Mouse (Mus musculus) kidney, embryonic 14.5 days (tissue): ENCODE results near the gene Areg. TPM values are rescaled to one million over a fixed set of nuclear protein-coding genes. Genes with fewer than 3 reads are reported as not detected.

Experiments
- ATAC-seq: fragments of 200-750 bp; cut with Nextera tagmentation; 2 replicates; pipeline ENCODE4 v1.8.0; 2017; ENCODE audit warnings: moderate number of reproducible peaks, mild to moderate bottlenecking, moderate TSS enrichment, moderate library complexity; ENCODE audit not compliant: low FRiP score, low TSS enrichment
- H3K27ac ChIP-seq: fragments of 300-500 bp; sonication (generic); 2 replicates; pipeline ENCODE4 v1.5.1; 2014; ENCODE audit warnings: low read depth, mild to moderate bottlenecking, low read length, moderate library complexity, mixed read lengths
- H3K27me3 ChIP-seq: fragments of 300-500 bp; sonication (generic); 2 replicates; pipeline ENCODE4 v1.6.1; 2014; ENCODE audit warnings: mild to moderate bottlenecking, low read length; ENCODE audit not compliant: control insufficient read depth, insufficient read depth
- H3K36me3 ChIP-seq: fragments of 300-500 bp; sonication (generic); 2 replicates; pipeline ENCODE4 v1.6.1; 2014; ENCODE audit warnings: low read length, mixed read lengths; ENCODE audit not compliant: control insufficient read depth, insufficient read depth
- H3K4me1 ChIP-seq: fragments of 300-500 bp; sonication (generic); 2 replicates; pipeline ENCODE4 v1.6.1; 2014; ENCODE audit warnings: low read length, mixed read lengths; ENCODE audit not compliant: control insufficient read depth, insufficient read depth
- H3K4me2 ChIP-seq: fragments of 300-500 bp; sonication (generic); replicated peaks from 2 replicates; pipeline ENCODE4 v1.6.1; 2014; ENCODE audit warnings: low read depth, mild to moderate bottlenecking, low read length
- H3K4me3 ChIP-seq: fragments of 300-500 bp; sonication (generic); 2 replicates; pipeline ENCODE4 v1.5.1; 2014; ENCODE audit warnings: mild to moderate bottlenecking, low read length
- H3K9ac ChIP-seq: fragments of 300-500 bp; sonication (generic); 2 replicates; pipeline ENCODE4 v1.6.1; 2014; ENCODE audit warnings: low read depth, mild to moderate bottlenecking, low read length, moderate library complexity
- H3K9me3 ChIP-seq: fragments of 300-500 bp; sonication (generic); 2 replicates; pipeline ENCODE4 v1.6.1; 2016; ENCODE audit warnings: low read length; ENCODE audit not compliant: control insufficient read depth
- WGBS: fragments of 180-500 bp; shearing (Covaris S2); extraction: QIAGEN DNeasy Blood & Tissue Kit; methylation state at CpG from one replicate; pipeline ENCODE4 v1.1.7; 2014; 5-methylcytosine and 5-hydroxymethylcytosine counted together
- polyA plus RNA-seq: library from polyadenylated mRNA; unstranded; fragments of >200 nt; fragmentation: Nextera tagmentation; extraction: Ambion mirVana; gene quantifications from 2 replicates; pipeline ENCODE4 v1.2.1, GENCODE M21; 2014

Gene Areg
- polyA plus RNA-seq, 1 experiment from 2014 or later: 0.18 TPM

DNA sequence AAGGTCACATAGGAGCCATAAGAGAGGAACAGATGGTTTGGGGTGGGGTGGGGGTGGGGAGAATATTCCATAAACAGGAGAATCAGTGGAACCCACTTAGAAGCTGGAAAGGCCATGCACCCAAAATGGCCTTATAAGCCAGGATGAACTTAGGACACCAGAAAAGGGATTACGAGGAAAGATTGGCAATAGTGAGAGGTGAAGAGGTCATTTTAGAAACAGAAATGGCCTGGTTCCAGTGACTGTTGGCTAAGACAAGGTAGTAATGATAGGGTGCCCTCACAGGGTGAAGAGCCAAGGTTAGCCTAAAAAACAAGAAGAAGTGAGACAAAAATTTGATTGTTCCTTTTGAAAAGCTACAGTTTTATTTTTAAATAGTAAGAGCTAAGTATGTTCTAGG is 7.6 kb downstream of the Areg start:
- no peak overlapping the region for H3K9ac ChIP-seq
- H3K27me3 ChIP-seq: no peaks in the 10 kb centered on the region
- no peaks in the 10 kb centered on the region for H3K36me3 ChIP-seq
- no peak for ATAC-seq
- no peaks in the 10 kb centered on the region for H3K4me1 ChIP-seq
- 93% methylated on average over 1 of the region's 1 CpGs for WGBS
- peaks cover 2% of the 10 kb centered on the region; the same call in 1 of the 2 replicates for H3K9me3 ChIP-seq
- H3K4me2 ChIP-seq: no peak overlapping the region
- H3K27ac ChIP-seq: no peak overlapping the region
- no peak overlapping the region for H3K4me3 ChIP-seq

DNA sequence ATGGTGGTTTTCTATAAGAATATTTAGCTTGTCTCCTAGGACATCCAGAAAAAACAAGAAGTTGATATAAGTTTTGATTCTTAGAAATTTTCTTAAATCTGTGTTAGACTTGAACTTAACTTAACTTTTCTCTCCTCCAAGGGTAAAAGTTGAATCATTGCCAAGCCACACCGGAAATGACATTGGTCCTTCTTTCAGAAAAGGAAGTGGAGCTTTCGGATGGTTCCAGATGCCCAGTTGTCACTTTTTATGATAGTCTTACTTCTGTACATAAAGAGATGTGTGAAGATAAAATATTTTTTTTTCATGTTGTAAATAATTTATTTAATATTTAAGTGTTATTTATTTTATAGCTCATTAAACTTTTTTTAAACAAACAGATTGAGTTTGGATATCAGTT is 8.7 kb downstream of the Areg start:
- no peak for ATAC-seq
- WGBS: 79% methylated on average over 2 of the region's 2 CpGs

DNA sequence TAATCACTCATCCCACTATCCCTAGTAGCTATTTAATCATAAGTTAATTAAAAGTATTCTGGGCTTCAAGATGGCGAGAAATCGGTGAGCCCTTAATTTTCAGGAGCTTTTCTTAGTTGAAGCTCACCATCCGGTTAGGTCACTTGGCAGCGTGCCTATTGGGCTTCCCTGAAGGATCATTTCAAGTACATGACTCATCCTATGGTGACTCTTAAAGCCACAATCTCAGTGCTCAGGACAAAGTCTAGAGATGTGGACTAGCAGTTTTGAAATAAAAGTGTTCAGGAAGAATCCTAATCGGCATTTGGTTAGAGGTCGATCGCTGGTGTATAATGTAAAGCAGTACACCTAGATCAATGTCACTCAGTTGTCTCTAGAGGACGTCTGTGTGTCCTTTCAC is 17.3 kb downstream of the Areg start:
- ATAC-seq: no peak
- H3K9me3 ChIP-seq: 0 out of 2 replicates have a peak, but pooled peaks cover 1% of the 10 kb centered on the region
- no peak overlapping the region for H3K4me2 ChIP-seq
- 82% methylated on average over 8 of the region's 8 CpGs for WGBS
- H3K36me3 ChIP-seq: no peaks in the 10 kb centered on the region
- H3K4me1 ChIP-seq: no peaks in the 10 kb centered on the region
- H3K9ac ChIP-seq: no peak overlapping the region
- no peak overlapping the region for H3K27ac ChIP-seq
- H3K4me3 ChIP-seq: no peak overlapping the region
- no peaks in the 10 kb centered on the region for H3K27me3 ChIP-seq

More for the DNA sequence above, 8.7 kb downstream of the Areg start:
- no peak overlapping the region for H3K4me3 ChIP-seq
- no peak overlapping the region for H3K9ac ChIP-seq
- no peaks in the 10 kb centered on the region for H3K27me3 ChIP-seq
- no peaks in the 10 kb centered on the region for H3K36me3 ChIP-seq
- no peaks in the 10 kb centered on the region for H3K4me1 ChIP-seq
- H3K27ac ChIP-seq: no peak overlapping the region
- no peak overlapping the region for H3K4me2 ChIP-seq
- peaks cover 2% of the 10 kb centered on the region; the same call in 1 of the 2 replicates for H3K9me3 ChIP-seq

DNA sequence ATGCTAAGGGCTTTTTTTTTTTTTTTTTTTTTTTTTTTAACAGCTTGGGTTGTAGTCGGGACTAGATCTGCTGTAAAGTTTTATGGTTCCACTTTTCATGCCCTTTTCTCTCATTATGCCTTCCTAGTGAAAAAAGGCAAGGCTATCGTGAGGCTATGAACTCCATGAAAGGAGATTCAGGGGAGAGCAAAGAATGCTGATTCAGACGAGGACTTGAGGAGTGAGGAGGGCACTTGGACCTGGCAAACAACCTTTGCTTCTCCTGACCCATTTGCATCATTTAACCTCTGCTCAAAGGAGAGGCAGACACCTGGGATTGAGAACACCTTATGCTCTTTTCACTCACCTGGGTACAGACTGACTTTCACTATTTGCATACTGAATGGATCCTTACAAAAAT is 17.8 kb downstream of the Areg start:
- Histone ChIP-seq H3K9ac (no peak overlapping the region), H3K36me3 (no peaks in the 10 kb centered on the region), H3K4me2 (no peak overlapping the region), H3K4me3 (no peak overlapping the region), H3K27ac (no peak overlapping the region), H3K4me1 (no peaks in the 10 kb centered on the region), H3K27me3 (no peaks in the 10 kb centered on the region), H3K9me3 (no peaks in the 10 kb centered on the region)
- ATAC-seq: no peak
- 16% methylated on average over 3 of the region's 3 CpGs for WGBS

DNA sequence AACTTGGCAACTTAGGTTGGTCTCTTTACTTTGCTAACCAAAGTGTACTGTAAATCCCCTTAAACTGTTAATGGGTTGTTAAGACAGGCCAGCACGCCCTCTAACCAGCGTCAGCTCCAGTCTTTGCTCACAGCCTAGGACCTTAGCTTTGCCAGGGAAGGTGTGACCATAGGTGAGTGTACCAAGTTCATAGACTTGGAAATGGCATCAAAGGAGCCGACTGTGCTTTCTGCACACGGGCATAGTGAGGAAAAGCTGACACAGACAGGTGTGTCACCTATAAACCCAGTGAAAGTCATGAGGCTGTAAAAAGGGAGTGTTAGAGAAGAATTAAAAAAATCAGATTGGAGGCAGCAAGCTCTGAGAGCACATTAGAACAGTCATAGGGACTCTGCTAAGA is 23.4 kb downstream of the Areg start:
- H3K4me2 ChIP-seq: no peak overlapping the region
- no peak overlapping the region for H3K9ac ChIP-seq
- H3K9me3 ChIP-seq: no peaks in the 10 kb centered on the region
- H3K27me3 ChIP-seq: no peaks in the 10 kb centered on the region
- no peaks in the 10 kb centered on the region for H3K4me1 ChIP-seq
- ATAC-seq: no peak
- H3K36me3 ChIP-seq: no peaks in the 10 kb centered on the region
- 85% methylated on average over 4 of the region's 4 CpGs for WGBS
- H3K4me3 ChIP-seq: no peak overlapping the region
- H3K27ac ChIP-seq: no peak overlapping the region

DNA sequence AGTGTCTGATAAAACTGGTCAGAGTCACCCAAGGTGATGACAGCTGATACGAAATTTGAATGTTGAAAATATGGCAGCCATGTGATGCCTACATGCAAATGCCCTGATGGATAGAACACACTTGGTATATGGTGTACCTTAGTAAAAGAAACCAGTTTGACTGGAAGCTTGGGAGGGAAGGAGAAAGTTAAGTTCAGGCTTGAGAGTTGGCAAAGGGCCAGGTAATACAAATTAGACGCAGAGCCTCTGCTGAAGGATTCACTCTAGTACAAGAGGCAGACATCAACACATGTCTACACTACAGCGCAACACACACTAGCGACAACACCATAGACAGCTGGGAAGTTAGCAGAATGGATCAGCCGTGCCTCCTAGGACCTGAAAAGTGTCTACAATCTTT is 27.2 kb downstream of the Areg start:
- Histone ChIP-seq H3K36me3 (no peaks in the 10 kb centered on the region), H3K9me3 (no peaks in the 10 kb centered on the region), H3K4me3 (no peak overlapping the region), H3K27ac (no peak overlapping the region), H3K9ac (no peak overlapping the region), H3K4me1 (no peaks in the 10 kb centered on the region), H3K4me2 (no peak overlapping the region), H3K27me3 (no peaks in the 10 kb centered on the region)
- ATAC-seq: no peak
- 81% methylated on average over 5 of the region's 5 CpGs for WGBS

DNA sequence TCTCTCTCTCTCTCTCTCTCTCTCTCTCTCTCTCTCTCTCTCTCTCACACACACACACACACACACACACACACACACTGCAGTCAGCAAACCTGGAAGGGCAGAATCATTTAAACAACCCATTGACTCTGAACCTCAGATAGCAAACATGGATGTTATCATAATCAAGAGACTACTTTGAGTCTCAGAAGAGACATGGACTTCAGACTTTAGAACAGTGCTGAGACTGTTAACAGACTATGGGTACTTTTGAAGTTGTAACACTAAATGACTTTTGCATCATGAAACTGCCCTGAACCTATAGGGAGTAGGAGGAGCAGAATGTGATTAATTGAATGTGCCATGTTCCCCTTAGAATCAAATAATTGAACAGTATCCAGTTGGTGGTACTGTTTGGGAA is 37.0 kb downstream of the Areg start:
- no peaks in the 10 kb centered on the region for H3K9me3 ChIP-seq
- H3K36me3 ChIP-seq: no peaks in the 10 kb centered on the region
- no peak for ATAC-seq
- no peak overlapping the region for H3K4me2 ChIP-seq
- no peak overlapping the region for H3K27ac ChIP-seq
- no peak overlapping the region for H3K9ac ChIP-seq
- H3K4me1 ChIP-seq: no peaks in the 10 kb centered on the region
- no peak overlapping the region for H3K4me3 ChIP-seq
- no peaks in the 10 kb centered on the region for H3K27me3 ChIP-seq

DNA sequence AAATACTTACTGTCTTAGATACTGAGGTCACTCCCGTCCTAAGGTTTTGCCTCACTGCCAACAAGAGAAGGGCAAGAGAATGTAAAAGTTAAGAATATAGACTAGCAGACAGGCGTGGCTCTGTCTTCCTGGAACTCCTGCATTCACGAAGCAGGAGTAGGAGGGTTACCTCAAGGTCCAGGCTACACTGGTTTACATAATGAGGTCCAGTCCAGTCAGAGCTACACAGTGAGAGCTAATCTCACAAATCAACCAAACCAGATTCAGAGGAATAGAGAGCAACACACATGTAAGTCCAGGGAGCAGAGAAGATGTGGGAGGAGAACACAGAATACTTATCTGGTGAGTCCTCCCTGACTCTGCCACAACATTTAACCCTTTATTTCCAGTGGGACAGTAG is 55.2 kb downstream of the Areg start:
- no peaks in the 10 kb centered on the region for H3K4me1 ChIP-seq

More for the DNA sequence above, 55.2 kb downstream of the Areg start:
- H3K9me3 ChIP-seq: no peaks in the 10 kb centered on the region
- H3K36me3 ChIP-seq: no peaks in the 10 kb centered on the region
- WGBS: 80% methylated on average over 3 of the region's 3 CpGs
- no peak overlapping the region for H3K4me2 ChIP-seq
- no peak for ATAC-seq
- no peaks in the 10 kb centered on the region for H3K27me3 ChIP-seq
- no peak overlapping the region for H3K4me3 ChIP-seq
- H3K9ac ChIP-seq: no peak overlapping the region
- no peak overlapping the region for H3K27ac ChIP-seq
